Mouse (Mus musculus): ENCODE data around the gene Uqcc3. TPM values are rescaled to one million over a fixed set of nuclear protein-coding genes. Genes with fewer than 3 reads are reported as not detected.

The Uqcc3 gene
- 15.0 TPM for polyA plus RNA-seq (2015; fragmentation: Illumina TruSeq; extraction: RNeasy Lipid Tissue Mini Kit (QIAGEN cat#74804); ENCODE audit: insufficient read depth, low read depth, low replicate concordance)

DNA sequence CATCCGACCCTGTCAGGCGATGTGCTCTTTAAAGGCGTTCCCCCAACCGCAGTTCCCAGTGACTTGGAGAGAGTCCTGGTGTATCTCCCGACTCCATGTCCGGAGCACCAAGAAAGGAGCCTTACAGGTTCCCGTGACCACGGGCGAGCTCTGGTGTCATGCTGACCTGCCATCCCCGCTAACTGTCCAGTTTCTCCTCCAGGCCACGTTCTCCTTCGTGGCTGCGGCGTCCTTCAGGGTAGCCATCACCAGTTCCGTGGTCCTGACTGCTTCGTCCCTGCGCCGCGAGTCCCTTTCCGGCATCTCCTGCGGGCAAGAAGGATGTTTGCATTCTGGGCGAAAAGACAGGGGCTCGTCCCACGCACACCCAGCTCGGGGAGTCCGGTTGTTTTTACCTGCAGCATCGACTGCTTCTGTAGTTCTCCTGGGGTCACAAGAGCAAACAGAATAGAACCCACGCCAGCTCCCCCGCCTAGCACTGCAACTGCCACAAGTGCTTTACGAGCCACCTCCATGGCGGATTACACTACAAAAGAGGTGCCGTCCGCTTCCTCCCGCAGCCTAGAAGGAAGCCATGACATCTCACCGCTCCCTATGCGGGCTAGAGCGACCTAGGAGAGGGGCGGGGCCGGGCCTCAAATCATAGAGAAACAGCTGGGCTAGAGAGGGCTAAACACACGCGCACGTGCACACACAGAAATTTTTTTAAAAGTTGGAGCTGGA lies at the start of gene Uqcc3:
Gene Uqcc3, minus strand, starts transcription at position 613 of the 723 bp plus-strand sequence.

GRCm38 (mm10) chr19:8929224-8930088 lies 48.7 kb upstream of the Uqcc3 start, which contains the start of the genes Rom1 and Eml3:
Rom1 (minus strand) TSS chr19:8929356.
Eml3 (plus strand) TSS chr19:8929552.

DNA sequence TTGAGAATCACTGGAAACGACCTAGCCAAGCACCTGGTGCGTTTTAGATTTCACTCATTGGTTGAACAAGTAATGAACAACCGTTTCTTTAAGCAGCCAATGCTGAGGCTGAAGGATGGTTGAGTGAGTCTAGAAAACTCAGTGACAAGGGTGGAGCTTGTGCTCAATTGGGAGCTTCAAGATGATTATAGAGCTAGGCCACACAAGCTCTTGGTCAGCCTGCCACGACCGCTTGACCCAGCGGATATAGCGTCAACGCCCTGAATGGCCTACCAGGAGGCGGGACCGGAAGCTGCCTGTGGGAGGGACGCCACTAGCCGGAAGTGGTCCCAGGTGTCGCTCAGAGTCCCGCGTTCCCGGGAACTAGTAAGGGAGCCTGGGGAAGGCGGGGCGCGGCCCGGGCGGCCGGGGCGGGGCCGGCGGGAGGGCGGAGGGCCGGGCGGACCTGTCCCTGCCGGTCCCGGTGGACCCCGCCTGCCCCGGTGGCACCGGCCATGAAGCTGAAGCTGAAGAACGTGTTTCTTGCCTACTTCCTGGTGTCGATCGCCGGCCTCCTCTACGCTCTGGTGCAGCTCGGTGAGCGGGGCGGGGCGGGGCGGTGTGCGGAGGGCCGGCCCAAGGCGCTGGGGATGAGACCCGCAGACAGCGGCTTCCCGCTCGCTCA lies 39.5 kb upstream of the Uqcc3 start, which contains the start of gene B3gat3:
Gene B3gat3, plus strand, starts transcription at position 302 of the 664 bp plus-strand sequence.

DNA sequence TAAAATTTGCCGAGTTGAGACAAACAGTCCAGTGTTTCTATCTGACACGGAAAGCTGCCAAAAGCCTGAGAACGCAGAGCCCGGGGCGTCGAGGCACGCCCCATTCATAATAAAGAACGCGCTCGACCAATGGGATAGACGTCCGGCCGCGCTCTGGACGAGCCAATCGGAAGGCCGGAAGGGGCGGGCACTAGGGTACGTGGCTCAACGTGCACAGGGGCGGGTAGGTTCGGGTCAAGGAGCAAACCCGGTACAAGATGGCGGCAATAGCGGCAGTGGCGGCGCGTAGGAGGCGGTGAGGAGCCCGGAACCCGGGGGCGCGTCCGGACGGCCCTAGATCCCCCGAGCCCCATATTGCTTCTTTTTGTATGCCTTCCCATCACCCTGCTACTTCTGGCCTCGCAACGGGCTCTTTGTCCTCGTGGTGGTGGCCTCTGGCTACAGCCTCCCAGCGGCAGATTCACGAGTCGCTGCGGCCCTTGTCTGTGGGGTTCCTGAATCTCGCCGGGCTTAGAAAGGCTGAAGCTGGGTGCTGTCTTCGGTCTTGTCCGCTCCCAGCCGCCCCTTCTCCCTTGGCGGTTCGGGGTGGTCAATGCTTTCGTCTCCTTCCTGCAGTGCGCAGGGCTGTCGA lies 17.3 kb upstream of the Uqcc3 start, which contains the start of gene Ganab:
Gene Ganab, plus strand, starts transcription at position 207 of the 631 bp plus-strand sequence.

GRCm38 (mm10) chr19:8892829-8893766 lies 12.4 kb upstream of the Uqcc3 start, which contains the start of gene Ints5:
Ints5 (plus strand) TSS chr19:8893005.

DNA sequence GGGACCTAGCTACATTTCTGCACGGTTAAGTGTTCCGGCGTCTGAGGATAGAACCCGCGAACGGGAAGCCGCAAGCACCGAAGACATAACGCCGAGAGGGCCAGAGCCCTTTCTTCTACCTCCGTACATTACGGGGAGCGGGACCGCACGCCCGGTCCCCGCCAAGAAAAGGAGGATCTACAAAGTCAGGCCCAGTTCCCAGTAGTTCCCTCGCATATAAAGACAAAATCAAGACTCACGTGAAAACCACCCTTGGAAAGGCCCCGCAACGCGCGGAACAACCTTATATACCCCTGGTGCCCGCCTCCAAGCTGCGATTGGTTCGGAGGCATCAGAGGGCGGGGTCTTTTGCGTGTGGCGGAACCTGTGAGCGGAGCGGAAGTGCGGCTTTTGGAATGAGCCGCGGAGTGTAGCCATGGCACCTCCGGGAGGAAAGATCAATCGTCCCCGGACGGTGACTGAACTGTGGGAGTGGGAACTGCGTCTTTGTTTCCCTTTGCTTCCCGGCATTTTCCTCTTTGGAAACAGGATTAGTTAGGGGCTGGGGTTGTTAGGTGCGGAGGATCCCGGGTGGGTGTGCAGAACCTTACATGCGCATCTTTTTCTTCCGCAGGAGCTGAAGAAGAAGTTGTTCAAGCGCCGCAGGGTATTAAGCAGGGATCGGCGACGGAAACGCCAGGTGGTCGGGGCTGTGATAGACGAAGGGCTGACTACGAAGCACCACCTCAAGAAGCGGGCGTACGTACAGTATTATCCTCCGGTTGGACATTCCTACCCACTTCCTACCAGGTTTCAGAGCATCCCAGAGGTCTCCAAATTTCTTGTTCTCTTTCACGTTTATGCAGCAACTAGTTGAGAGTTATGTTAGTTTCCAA lies 8.0 kb upstream of the Uqcc3 start, which contains the start of the genes 1810009A15Rik and Gm49416:
Gene 1810009A15Rik, plus strand, starts transcription at position 343 of the 875 bp plus-strand sequence.
Gene Gm49416, plus strand, starts transcription at position 416 of the 875 bp plus-strand sequence.

GRCm38 (mm10) chr19:8883616-8884015 lies 2.9 kb upstream of the Uqcc3 start, which contains the start of the genes Lbhd1 and Gm49403:
Lbhd1 (plus strand) TSS chr19:8883732.
Gm49403 (plus strand) TSS chr19:8883930.

GRCm38 (mm10) chr19:8871267-8872186 lies 9.2 kb downstream of the Uqcc3 start, which contains the start of gene Ubxn1:
Ubxn1 (plus strand) TSS chr19:8871496.

GRCm38 (mm10) chr19:8850402-8850901 lies 30.3 kb downstream of the Uqcc3 start, which contains the start of gene Lrrn4cl:
Lrrn4cl (plus strand) TSS chr19:8850768.

DNA sequence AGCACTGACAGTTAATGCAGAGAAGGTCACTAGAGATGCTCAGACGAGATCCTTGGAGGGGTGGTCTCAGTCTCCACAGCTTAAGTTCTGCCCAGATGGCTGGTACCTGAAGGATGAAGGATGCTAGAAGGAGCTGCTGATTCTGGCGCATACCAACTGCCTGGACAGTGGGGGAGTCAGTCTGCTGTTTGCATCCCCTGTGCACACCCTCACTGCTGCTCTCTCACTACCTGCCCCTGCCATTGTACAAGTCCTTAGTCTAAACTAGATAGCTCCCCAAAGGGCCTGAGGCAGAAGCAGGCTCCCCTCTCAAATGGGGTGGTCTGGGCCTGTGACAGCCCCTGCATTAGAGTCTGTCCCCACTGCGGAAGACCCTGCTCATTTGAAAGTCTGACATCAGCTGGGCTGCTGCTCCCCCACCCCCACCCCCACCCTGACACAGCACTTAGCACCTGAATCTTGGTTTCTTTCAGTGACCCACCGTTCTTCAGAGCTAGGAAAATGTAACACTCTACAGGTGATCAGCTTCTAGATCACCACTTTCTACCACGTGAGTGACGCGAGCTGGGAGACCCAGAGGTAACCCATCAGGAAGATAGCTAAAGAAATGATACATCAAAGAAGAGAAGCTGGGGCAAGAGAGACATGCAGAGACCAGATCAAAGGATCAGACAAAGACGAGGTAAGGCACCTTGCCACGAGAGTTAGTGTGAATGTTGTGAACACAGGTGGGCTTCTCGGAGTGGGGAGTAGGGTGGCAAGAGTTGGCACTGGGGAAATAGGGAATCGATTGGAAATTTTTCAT lies 41.4 kb downstream of the Uqcc3 start, which contains the start of gene Gng3:
Gene Gng3, minus strand, starts transcription at position 92 of the 805 bp plus-strand sequence.

GRCm38 (mm10) chr19:8837251-8837791 lies 43.4 kb downstream of the Uqcc3 start, which contains the start of gene Bscl2:
Bscl2 (plus strand) TSS chr19:8837467.

Other genes starting within 250 kb of the Uqcc3 start
- gene Chrm1, start 217.1 kb downstream of the Uqcc3 start, polyA plus RNA-seq (2015; fragmentation: Illumina TruSeq; extraction: RNeasy Lipid Tissue Mini Kit (QIAGEN cat#74804); ENCODE audit: insufficient read depth, low read depth, low replicate concordance) = 0.18 TPM
- gene Slc3a2, start 157.6 kb downstream of the Uqcc3 start, polyA plus RNA-seq (2015; fragmentation: Illumina TruSeq; extraction: RNeasy Lipid Tissue Mini Kit (QIAGEN cat#74804); ENCODE audit: insufficient read depth, low read depth, low replicate concordance) = 80.3 TPM
- 35.4 TPM for gene Wdr74, start 145.1 kb downstream of the Uqcc3 start, polyA plus RNA-seq (2015; fragmentation: Illumina TruSeq; extraction: RNeasy Lipid Tissue Mini Kit (QIAGEN cat#74804); ENCODE audit: insufficient read depth, low read depth, low replicate concordance)
- not detected for gene 1700092M07Rik, start 140.2 kb downstream of the Uqcc3 start, polyA plus RNA-seq (2015; fragmentation: Illumina TruSeq; extraction: RNeasy Lipid Tissue Mini Kit (QIAGEN cat#74804); ENCODE audit: insufficient read depth, low read depth, low replicate concordance)
- gene Stx5a, start 139.5 kb downstream of the Uqcc3 start, polyA plus RNA-seq (2015; fragmentation: Illumina TruSeq; extraction: RNeasy Lipid Tissue Mini Kit (QIAGEN cat#74804); ENCODE audit: insufficient read depth, low read depth, low replicate concordance) = 67.2 TPM
- gene Nxf1, start 123.8 kb downstream of the Uqcc3 start, polyA plus RNA-seq (2015; fragmentation: Illumina TruSeq; extraction: RNeasy Lipid Tissue Mini Kit (QIAGEN cat#74804); ENCODE audit: insufficient read depth, low read depth, low replicate concordance) = 127 TPM
- 32.1 TPM for gene Tmem223, start 109.9 kb downstream of the Uqcc3 start, polyA plus RNA-seq (2015; fragmentation: Illumina TruSeq; extraction: RNeasy Lipid Tissue Mini Kit (QIAGEN cat#74804); ENCODE audit: insufficient read depth, low read depth, low replicate concordance)
- gene Tmem179b, start 106.5 kb downstream of the Uqcc3 start, polyA plus RNA-seq (2015; fragmentation: Illumina TruSeq; extraction: RNeasy Lipid Tissue Mini Kit (QIAGEN cat#74804); ENCODE audit: insufficient read depth, low read depth, low replicate concordance) = 17.0 TPM
- gene Taf6l, start 94.5 kb downstream of the Uqcc3 start, polyA plus RNA-seq (2015; fragmentation: Illumina TruSeq; extraction: RNeasy Lipid Tissue Mini Kit (QIAGEN cat#74804); ENCODE audit: insufficient read depth, low read depth, low replicate concordance) = 0.76 TPM
- gene Polr2g, start 82.3 kb downstream of the Uqcc3 start, polyA plus RNA-seq (2015; fragmentation: Illumina TruSeq; extraction: RNeasy Lipid Tissue Mini Kit (QIAGEN cat#74804); ENCODE audit: insufficient read depth, low read depth, low replicate concordance) = 17.1 TPM
- not detected for gene Zbtb3, start 78.4 kb downstream of the Uqcc3 start, polyA plus RNA-seq (2015; fragmentation: Illumina TruSeq; extraction: RNeasy Lipid Tissue Mini Kit (QIAGEN cat#74804); ENCODE audit: insufficient read depth, low read depth, low replicate concordance)
- gene Ttc9c, start 61.6 kb downstream of the Uqcc3 start, polyA plus RNA-seq (2015; fragmentation: Illumina TruSeq; extraction: RNeasy Lipid Tissue Mini Kit (QIAGEN cat#74804); ENCODE audit: insufficient read depth, low read depth, low replicate concordance) = 4.5 TPM
- gene Hnrnpul2, start 60.9 kb downstream of the Uqcc3 start, polyA plus RNA-seq (2015; fragmentation: Illumina TruSeq; extraction: RNeasy Lipid Tissue Mini Kit (QIAGEN cat#74804); ENCODE audit: insufficient read depth, low read depth, low replicate concordance) = 20.7 TPM
- not detected for gene AC129217.1, start 51.1 kb downstream of the Uqcc3 start, polyA plus RNA-seq (2015; fragmentation: Illumina TruSeq; extraction: RNeasy Lipid Tissue Mini Kit (QIAGEN cat#74804); ENCODE audit: insufficient read depth, low read depth, low replicate concordance)
- 31.5 TPM for gene Bscl2, start 43.5 kb downstream of the Uqcc3 start, polyA plus RNA-seq (2015; fragmentation: Illumina TruSeq; extraction: RNeasy Lipid Tissue Mini Kit (QIAGEN cat#74804); ENCODE audit: insufficient read depth, low read depth, low replicate concordance)
- not detected for gene Gng3, start 41.7 kb downstream of the Uqcc3 start, polyA plus RNA-seq (2015; fragmentation: Illumina TruSeq; extraction: RNeasy Lipid Tissue Mini Kit (QIAGEN cat#74804); ENCODE audit: insufficient read depth, low read depth, low replicate concordance)
- 4.9 TPM for gene Lrrn4cl, start 30.2 kb downstream of the Uqcc3 start, polyA plus RNA-seq (2015; fragmentation: Illumina TruSeq; extraction: RNeasy Lipid Tissue Mini Kit (QIAGEN cat#74804); ENCODE audit: insufficient read depth, low read depth, low replicate concordance)
- gene Ubxn1, start 9.4 kb downstream of the Uqcc3 start, polyA plus RNA-seq (2015; fragmentation: Illumina TruSeq; extraction: RNeasy Lipid Tissue Mini Kit (QIAGEN cat#74804); ENCODE audit: insufficient read depth, low read depth, low replicate concordance) = 28.6 TPM
- 7.5 TPM for gene Lbhd1, start 2.8 kb upstream of the Uqcc3 start, polyA plus RNA-seq (2015; fragmentation: Illumina TruSeq; extraction: RNeasy Lipid Tissue Mini Kit (QIAGEN cat#74804); ENCODE audit: insufficient read depth, low read depth, low replicate concordance)
- gene Gm49403, start 3.0 kb upstream of the Uqcc3 start, polyA plus RNA-seq (2015; fragmentation: Illumina TruSeq; extraction: RNeasy Lipid Tissue Mini Kit (QIAGEN cat#74804); ENCODE audit: insufficient read depth, low read depth, low replicate concordance) = not detected
- 7.3 TPM for gene 1810009A15Rik, start 7.9 kb upstream of the Uqcc3 start, polyA plus RNA-seq (2015; fragmentation: Illumina TruSeq; extraction: RNeasy Lipid Tissue Mini Kit (QIAGEN cat#74804); ENCODE audit: insufficient read depth, low read depth, low replicate concordance)
- gene Gm49416, start 8.0 kb upstream of the Uqcc3 start, polyA plus RNA-seq (2015; fragmentation: Illumina TruSeq; extraction: RNeasy Lipid Tissue Mini Kit (QIAGEN cat#74804); ENCODE audit: insufficient read depth, low read depth, low replicate concordance) = not detected
- gene Ints5, start 12.1 kb upstream of the Uqcc3 start, polyA plus RNA-seq (2015; fragmentation: Illumina TruSeq; extraction: RNeasy Lipid Tissue Mini Kit (QIAGEN cat#74804); ENCODE audit: insufficient read depth, low read depth, low replicate concordance) = 4.9 TPM
- gene Ganab, start 17.1 kb upstream of the Uqcc3 start, polyA plus RNA-seq (2015; fragmentation: Illumina TruSeq; extraction: RNeasy Lipid Tissue Mini Kit (QIAGEN cat#74804); ENCODE audit: insufficient read depth, low read depth, low replicate concordance) = 50.2 TPM
- gene B3gat3, start 39.5 kb upstream of the Uqcc3 start, polyA plus RNA-seq (2015; fragmentation: Illumina TruSeq; extraction: RNeasy Lipid Tissue Mini Kit (QIAGEN cat#74804); ENCODE audit: insufficient read depth, low read depth, low replicate concordance) = 18.1 TPM
- gene Rom1, start 48.4 kb upstream of the Uqcc3 start, polyA plus RNA-seq (2015; fragmentation: Illumina TruSeq; extraction: RNeasy Lipid Tissue Mini Kit (QIAGEN cat#74804); ENCODE audit: insufficient read depth, low read depth, low replicate concordance) = 0.74 TPM
- 11.7 TPM for gene Eml3, start 48.6 kb upstream of the Uqcc3 start, polyA plus RNA-seq (2015; fragmentation: Illumina TruSeq; extraction: RNeasy Lipid Tissue Mini Kit (QIAGEN cat#74804); ENCODE audit: insufficient read depth, low read depth, low replicate concordance)
- 16.1 TPM for gene Mta2, start 61.0 kb upstream of the Uqcc3 start, polyA plus RNA-seq (2015; fragmentation: Illumina TruSeq; extraction: RNeasy Lipid Tissue Mini Kit (QIAGEN cat#74804); ENCODE audit: insufficient read depth, low read depth, low replicate concordance)
- gene Tut1, start 72.9 kb upstream of the Uqcc3 start, polyA plus RNA-seq (2015; fragmentation: Illumina TruSeq; extraction: RNeasy Lipid Tissue Mini Kit (QIAGEN cat#74804); ENCODE audit: insufficient read depth, low read depth, low replicate concordance) = 7.9 TPM
- 169 TPM for gene Eef1g, start 86.1 kb upstream of the Uqcc3 start, polyA plus RNA-seq (2015; fragmentation: Illumina TruSeq; extraction: RNeasy Lipid Tissue Mini Kit (QIAGEN cat#74804); ENCODE audit: insufficient read depth, low read depth, low replicate concordance)
- 32.2 TPM for gene Ahnak, start 108.4 kb upstream of the Uqcc3 start, polyA plus RNA-seq (2015; fragmentation: Illumina TruSeq; extraction: RNeasy Lipid Tissue Mini Kit (QIAGEN cat#74804); ENCODE audit: insufficient read depth, low read depth, low replicate concordance)
- 28.0 TPM for gene Scgb1a1, start 207.0 kb upstream of the Uqcc3 start, polyA plus RNA-seq (2015; fragmentation: Illumina TruSeq; extraction: RNeasy Lipid Tissue Mini Kit (QIAGEN cat#74804); ENCODE audit: insufficient read depth, low read depth, low replicate concordance)